Mouse (Mus musculus): Measurements from ENCODE around the gene Zfp748.

DNA sequence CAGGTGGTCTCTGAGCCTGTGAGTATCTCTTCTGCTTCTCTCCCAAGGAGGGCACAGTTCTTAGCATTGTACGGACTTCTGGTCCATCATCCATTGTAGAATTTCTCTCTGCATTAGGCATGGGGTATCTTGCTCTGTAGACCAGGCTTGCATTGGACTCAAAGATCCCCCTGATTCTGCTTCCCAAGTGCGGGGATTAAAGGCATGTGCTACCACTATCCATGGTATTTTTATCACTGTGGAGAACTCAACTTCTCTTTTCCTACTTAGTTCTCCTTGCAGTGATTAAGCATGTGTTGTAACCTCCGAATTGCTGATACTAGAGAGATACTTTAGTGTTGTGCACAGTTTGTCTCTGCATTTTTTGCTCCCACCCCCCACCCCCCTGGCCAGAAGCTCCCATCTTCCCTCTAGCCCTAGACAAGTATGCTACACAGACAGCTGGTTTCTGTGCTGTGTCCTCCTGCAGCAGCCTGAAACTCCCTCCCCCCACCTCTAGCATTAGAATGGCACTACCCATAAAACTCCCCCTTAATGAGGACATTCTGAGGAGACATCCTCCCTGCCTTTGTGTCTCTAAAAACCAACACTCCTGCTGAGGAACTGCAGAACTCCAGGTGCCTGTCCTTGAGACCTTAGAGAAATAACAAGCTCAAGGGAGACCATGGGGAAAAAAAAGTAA is 26.4 kb downstream of the Zfp748 start:
- TF ChIP-seq EP300 (IDR thresholded peaks at IDR 0.05; ENCODE audit: low read depth) (no peak), CTCF (IDR thresholded peaks at IDR 0.05; ENCODE audit: low read depth) (no peak)
